Mouse (Mus musculus): Measurements from ENCODE around the gene Ctdspl2. TPM values are rescaled to one million over a fixed set of nuclear protein-coding genes. Genes with fewer than 3 reads are reported as not detected.

The Ctdspl2 gene
- polyA plus RNA-seq (2012; rRNA removed): 2.2 and 3.6 TPM in 2 replicates

GRCm38 (mm10) chr2:121955765-121956223, at the start of gene Ctdspl2, which contains the start of gene Mageb3:
Gene Ctdspl2, plus strand, starts transcription at chr2:121956001.
Gene Mageb3, minus strand, starts transcription at chr2:121956092.

GRCm38 (mm10) chr2:122027862-122028755, 72.3 kb downstream of the Ctdspl2 start, which contains the start of gene Eif3j1:
Gene Eif3j1, plus strand, starts transcription at chr2:122028546.

Other genes with a start within 250 kb of the Ctdspl2 start
- 0.78 and 1.9 TPM in 2 replicates for gene Frmd5, start 148.9 kb upstream of the Ctdspl2 start, polyA plus RNA-seq (2012; rRNA removed)
- gene Casc4, start 89.0 kb upstream of the Ctdspl2 start, polyA plus RNA-seq (2012; rRNA removed): 11.7 and 14.1 TPM in 2 replicates
- not detected in 2 replicates for gene Mageb3, start 91 bp downstream of the Ctdspl2 start, polyA plus RNA-seq (2012; rRNA removed)
- gene Eif3j1, start 72.5 kb downstream of the Ctdspl2 start, polyA plus RNA-seq (2012; rRNA removed): 3.3 and 4.7 TPM in 2 replicates
- gene Spg11, start 162.4 kb downstream of the Ctdspl2 start, polyA plus RNA-seq (2012; rRNA removed): 7.1 and 10.1 TPM in 2 replicates
- gene B2m, start 191.7 kb downstream of the Ctdspl2 start, polyA plus RNA-seq (2012; rRNA removed): 548 and 557 TPM in 2 replicates
- not detected in 2 replicates for gene Trim69, start 204.7 kb downstream of the Ctdspl2 start, polyA plus RNA-seq (2012; rRNA removed)
- not detected in 2 replicates for gene Patl2, start 230.2 kb downstream of the Ctdspl2 start, polyA plus RNA-seq (2012; rRNA removed)
- not detected in 2 replicates for gene Terb2, start 230.3 kb downstream of the Ctdspl2 start, polyA plus RNA-seq (2012; rRNA removed)

Measured in colon, adult 2 months (tissue).